Mouse (Mus musculus): ENCODE data around the gene 2410004P03Rik. TPM values are rescaled to one million over a fixed set of nuclear protein-coding genes. Genes with fewer than 3 reads are reported as not detected.

The 2410004P03Rik gene
- polyA plus RNA-seq, 1 experiment from 2014 or later = 0.61 TPM

DNA sequence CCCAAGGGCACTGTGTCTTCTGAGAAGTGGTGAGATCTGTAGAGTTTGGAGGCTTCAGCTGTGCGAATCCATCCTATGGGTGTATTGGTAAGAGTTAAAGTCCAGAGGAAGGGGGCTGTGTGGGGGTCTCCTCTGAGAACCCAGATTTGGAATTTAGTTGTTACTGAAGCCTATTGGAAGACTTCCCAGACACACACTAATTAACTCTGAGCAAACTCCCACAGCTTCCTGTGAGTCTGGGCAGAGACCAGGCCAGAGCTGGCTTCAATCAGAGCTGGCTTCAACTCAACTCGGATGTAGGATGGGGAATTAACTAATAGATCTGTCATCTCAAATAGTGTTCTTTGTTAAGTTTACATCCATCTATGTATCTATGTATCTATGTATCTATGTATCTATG lies 4.2 kb upstream of the 2410004P03Rik start:
- WGBS = 82% methylated on average over 2 of the region's 2 CpGs
- no peak overlapping the region for H3K27ac ChIP-seq
- H3K27me3 ChIP-seq = no peaks in the 10 kb centered on the region
- no peaks in the 10 kb centered on the region for H3K9me3 ChIP-seq
- H3K36me3 ChIP-seq = no peaks in the 10 kb centered on the region
- H3K9ac ChIP-seq = no peak overlapping the region
- ATAC-seq (ENCODE audit: insufficient number of reproducible peaks, insufficient read depth, low FRiP score, low TSS enrichment) = no peak
- no peak overlapping the region for H3K4me3 ChIP-seq
- peaks cover 7% of the 10 kb centered on the region; the same call in 1 of the 2 replicates for H3K4me1 ChIP-seq
- no peak overlapping the region for H3K4me2 ChIP-seq (replicated peaks)

DNA sequence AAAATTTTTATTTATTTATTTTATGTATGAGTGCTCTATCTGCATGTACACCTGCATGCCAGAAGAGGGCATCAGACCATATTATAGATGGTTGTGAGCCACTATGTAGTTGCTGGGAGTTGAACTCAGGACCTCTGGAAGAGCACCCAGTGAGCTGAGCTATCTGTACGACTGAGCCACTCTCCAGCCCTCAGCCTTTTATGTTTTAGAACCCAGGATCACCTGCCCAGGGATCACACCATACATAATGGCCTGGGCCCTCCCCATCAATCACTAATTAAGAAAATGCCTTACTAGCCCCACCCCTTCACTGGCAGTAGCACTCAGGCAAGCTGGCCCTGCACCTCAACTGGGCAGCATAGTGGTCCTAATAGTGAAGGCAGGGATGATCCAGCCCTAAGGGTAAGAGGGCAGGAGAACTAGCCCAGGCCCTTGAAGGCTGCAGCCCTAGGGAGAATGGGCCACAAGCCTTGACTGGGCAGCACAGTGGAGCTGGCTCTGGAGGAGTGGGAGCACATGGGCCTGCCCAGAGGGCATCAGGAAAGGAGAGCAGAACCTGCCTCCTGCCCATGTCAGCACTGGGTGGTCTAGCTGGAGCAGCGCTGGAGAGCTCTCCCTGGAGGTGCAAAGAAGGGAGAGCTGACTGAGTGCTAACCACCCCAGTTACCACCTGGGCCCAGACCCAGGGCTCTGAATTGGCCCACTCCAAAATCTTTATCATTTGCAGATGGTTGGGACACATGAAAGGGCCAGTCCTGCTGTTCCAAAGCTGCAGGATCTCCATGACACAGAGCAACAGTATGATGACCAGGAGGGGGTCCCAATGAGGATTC lies 756 bp upstream of the 2410004P03Rik start:
- Histone ChIP-seq H3K27me3 (no peaks in the 10 kb centered on the region), H3K4me2 (replicated peaks) (no peak overlapping the region), H3K36me3 (no peaks in the 10 kb centered on the region), H3K4me1 (peaks cover 7% of the 10 kb centered on the region; the same call in 1 of the 2 replicates), H3K4me3 (no peak overlapping the region), H3K9ac (no peak overlapping the region), H3K9me3 (no peaks in the 10 kb centered on the region), H3K27ac (no peak overlapping the region)
- ATAC-seq (ENCODE audit: insufficient number of reproducible peaks, insufficient read depth, low FRiP score, low TSS enrichment) = peak; percentile 65; the same call in 1 of the 2 replicates
- 76% methylated on average over 2 of the region's 2 CpGs for WGBS

DNA sequence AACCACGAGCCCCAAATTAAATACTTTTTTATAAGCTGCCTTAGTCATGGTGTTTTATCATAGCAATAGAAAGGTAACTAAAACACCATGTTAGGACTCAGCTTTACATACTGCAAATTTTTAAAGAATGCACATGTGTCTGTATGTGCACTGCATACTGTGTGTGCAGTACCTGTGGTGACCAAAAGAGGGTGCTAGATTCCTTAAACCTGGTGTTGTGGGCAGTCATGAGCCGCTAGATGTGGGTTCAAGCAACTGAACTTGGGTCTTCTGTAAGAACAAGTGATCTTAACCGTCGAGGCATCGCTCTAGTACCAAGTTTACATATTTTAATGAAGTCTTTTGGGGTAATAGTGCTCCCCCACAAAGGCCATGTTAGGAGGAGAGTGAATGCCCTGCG lies 2.1 kb downstream of the 2410004P03Rik start:
- H3K4me2 ChIP-seq (replicated peaks) = no peak overlapping the region
- 92% methylated on average over 6 of the region's 6 CpGs for WGBS
- ATAC-seq (ENCODE audit: insufficient number of reproducible peaks, insufficient read depth, low FRiP score, low TSS enrichment) = no peak

DNA sequence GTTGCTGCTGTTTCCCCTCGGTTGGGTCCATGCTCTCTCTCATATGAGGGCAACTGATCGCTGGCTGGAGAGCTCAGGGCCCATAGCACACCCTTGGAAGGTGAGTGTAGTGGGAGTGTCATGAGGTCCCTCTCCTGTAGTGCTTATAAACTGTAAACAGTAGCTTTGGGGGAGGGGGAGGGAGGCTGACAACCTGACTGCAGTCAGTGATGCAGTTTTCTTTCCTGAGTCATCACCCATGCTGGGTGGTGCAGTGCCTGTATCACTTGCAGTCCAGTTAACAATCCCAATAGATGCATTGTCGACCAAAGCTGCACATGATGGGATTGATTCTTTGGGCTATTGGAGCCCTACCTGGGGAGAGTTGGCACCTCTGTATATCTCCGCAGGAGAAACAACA lies 10.3 kb downstream of the 2410004P03Rik start:
- Histone ChIP-seq H3K9me3 (no peaks in the 10 kb centered on the region), H3K4me1 (0 out of 2 replicates have a peak, but pooled peaks cover 10% of the 10 kb centered on the region), H3K36me3 (no peaks in the 10 kb centered on the region), H3K27ac (no peak overlapping the region), H3K4me2 (replicated peaks) (no peak overlapping the region), H3K27me3 (peaks cover 29% of the 10 kb centered on the region), H3K9ac (no peak overlapping the region), H3K4me3 (no peak overlapping the region)
- no peak for ATAC-seq (ENCODE audit: insufficient number of reproducible peaks, insufficient read depth, low FRiP score, low TSS enrichment)
- WGBS = 43% methylated on average over 4 of the region's 4 CpGs

More for the DNA sequence above, 2.1 kb downstream of the 2410004P03Rik start:
- Histone ChIP-seq H3K27me3 (no peaks in the 10 kb centered on the region), H3K36me3 (no peaks in the 10 kb centered on the region), H3K4me1 (peaks cover 7% of the 10 kb centered on the region; the same call in 1 of the 2 replicates), H3K9ac (no peak overlapping the region), H3K27ac (no peak overlapping the region), H3K4me3 (no peak overlapping the region), H3K9me3 (no peaks in the 10 kb centered on the region)

DNA sequence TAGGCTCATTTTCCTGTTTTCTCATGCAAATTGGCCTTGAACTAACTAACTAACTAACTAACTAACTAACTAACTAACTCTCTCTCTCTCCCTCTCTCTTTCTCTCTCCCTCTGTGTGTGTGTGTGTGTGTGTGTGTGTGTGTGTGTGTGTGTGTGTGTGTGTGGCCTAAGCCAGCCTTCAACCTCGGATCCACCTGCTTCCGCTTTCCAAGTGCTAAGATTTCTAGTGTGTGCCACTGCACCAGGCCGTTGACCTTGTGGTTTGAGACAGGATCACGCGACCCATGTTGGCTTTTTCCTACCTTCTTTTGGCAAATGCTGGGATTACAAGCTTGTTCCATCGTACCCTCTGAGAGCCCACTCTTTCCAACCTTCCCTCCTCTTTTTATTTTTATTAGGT lies 10.9 kb downstream of the 2410004P03Rik start:
- Histone ChIP-seq H3K36me3 (0 out of 2 replicates have a peak, but pooled peaks cover under 1% of the 10 kb centered on the region), H3K4me2 (replicated peaks) (peak overlapping the region; percentile 83), H3K9ac (peak overlapping the region; percentile 46; the same call in 1 of the 2 replicates), H3K27ac (no peak overlapping the region), H3K4me1 (0 out of 2 replicates have a peak, but pooled peaks cover 10% of the 10 kb centered on the region), H3K4me3 (no peak overlapping the region), H3K27me3 (peaks cover 29% of the 10 kb centered on the region), H3K9me3 (no peaks in the 10 kb centered on the region)
- no peak for ATAC-seq (ENCODE audit: insufficient number of reproducible peaks, insufficient read depth, low FRiP score, low TSS enrichment)
- WGBS = 47% methylated on average over 6 of the region's 6 CpGs

DNA sequence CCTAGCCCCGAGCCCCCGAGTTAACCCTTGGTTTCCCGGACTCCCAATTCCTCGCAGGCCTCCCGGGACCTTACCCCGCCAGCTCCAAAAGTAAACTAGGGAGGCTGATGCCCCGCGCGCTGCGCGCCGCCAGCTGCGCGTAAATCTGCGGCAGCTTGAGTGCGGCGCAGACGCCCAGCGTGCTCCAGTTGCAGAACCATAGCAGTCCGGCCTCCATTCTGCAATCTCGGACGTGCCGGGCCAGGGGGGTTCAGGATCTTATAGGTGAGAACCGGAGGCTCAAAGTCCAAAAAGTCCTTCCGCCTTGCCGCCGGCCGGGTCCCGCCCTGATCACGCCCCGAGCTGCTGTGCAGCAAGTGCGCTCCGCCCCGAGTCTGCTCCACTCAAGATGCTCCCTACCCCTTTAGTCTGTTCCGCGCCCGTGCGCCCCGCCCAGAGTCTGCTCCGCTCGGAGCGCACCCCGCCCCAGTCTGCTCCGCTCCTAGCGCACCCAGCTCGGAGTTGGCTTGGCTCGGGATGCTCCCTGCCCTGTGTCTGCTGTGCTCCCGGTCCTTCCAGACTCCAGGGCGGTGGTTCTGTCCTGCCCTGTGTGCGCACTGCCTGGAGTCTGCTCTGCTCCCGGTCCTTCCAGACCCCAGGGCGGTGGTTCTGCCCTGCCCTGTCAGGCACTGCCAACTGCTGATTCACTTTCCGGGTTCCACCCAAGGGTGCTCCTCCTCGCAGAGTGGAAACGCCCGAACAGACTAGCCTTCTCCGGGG lies 11.6 kb downstream of the 2410004P03Rik start, which contains the start of gene Pqlc3:
TSS of gene Pqlc3 (minus strand) at position 670 of the 759 bp plus-strand sequence.
- Histone ChIP-seq H3K27me3 (peaks cover 29% of the 10 kb centered on the region), H3K27ac (peak within 1 kb of the TSS; percentile 55; the same call in 1 of the 2 replicates), H3K36me3 (0 out of 2 replicates have a peak, but pooled peaks cover 4% of the 10 kb centered on the region), H3K9ac (peak within 1 kb of the TSS; percentile 46), H3K9me3 (no peaks in the 10 kb centered on the region), H3K4me3 (peak within 1 kb of the TSS; percentile 53), H3K4me1 (0 out of 2 replicates have a peak, but pooled peaks cover 10% of the 10 kb centered on the region), H3K4me2 (replicated peaks) (peak within 1 kb of the TSS; percentile 83)
- peak; percentile 94 for ATAC-seq (ENCODE audit: insufficient number of reproducible peaks, insufficient read depth, low FRiP score, low TSS enrichment)
- under 1% methylated on average over 56 of the region's 57 CpGs for WGBS

DNA sequence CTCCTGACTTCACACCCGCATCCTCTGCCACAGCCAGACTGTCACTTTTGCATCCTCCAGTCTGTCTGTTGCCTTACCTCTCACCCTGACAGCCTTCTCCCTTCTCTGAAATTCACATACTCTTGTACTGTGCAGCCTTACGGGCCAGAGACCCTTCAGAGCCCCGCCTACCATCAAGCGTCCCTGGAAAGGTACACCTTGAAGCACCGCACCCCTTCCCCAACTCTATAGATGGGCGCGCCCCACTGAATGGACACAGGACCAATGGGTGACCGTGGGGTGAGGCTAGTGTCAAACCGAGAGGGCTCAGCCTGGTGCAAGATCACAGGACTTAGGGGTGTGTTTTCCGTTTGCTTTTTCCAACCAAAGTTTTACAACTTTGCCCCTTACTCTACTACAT lies 12.4 kb downstream of the 2410004P03Rik start:
- Histone ChIP-seq H3K4me1 (0 out of 2 replicates have a peak, but pooled peaks cover 10% of the 10 kb centered on the region), H3K4me2 (replicated peaks) (peak overlapping the region; percentile 83), H3K9ac (peak overlapping the region; percentile 46; the same call in 1 of the 2 replicates), H3K9me3 (no peaks in the 10 kb centered on the region), H3K36me3 (0 out of 2 replicates have a peak, but pooled peaks cover 4% of the 10 kb centered on the region), H3K27ac (no peak overlapping the region), H3K4me3 (peak overlapping the region; percentile 53), H3K27me3 (peaks cover 29% of the 10 kb centered on the region)
- 9% methylated on average over 10 of the region's 10 CpGs for WGBS
- no peak for ATAC-seq (ENCODE audit: insufficient number of reproducible peaks, insufficient read depth, low FRiP score, low TSS enrichment)

DNA sequence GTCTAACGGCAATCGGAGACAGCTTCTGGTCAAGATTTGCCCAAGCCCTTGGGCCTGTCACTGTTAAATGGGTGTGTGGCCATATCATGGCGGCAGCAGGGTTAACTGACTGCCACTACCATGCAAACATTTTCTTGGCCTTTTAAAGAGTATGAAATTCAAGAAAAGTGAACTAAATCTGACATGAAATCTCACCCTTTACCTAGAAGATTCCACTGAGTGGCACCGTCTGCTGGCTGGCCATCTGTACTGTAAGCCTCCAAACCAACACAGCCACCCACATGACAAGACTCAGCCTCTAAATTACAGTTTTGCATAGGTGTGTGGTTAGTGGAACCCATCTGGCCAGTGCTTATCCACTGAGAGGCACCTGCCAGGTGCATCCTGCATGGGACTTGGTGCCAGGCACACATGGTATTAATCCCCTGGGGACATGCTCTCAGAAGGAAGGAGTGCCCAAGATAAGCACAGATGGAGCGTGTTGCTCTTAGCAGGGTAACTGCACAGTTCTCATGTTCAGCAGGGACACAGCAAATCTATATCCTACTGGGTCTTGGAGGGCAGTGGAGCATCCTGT lies 14.6 kb downstream of the 2410004P03Rik start:
- Histone ChIP-seq H3K36me3 (0 out of 2 replicates have a peak, but pooled peaks cover 4% of the 10 kb centered on the region), H3K4me2 (replicated peaks) (no peak overlapping the region), H3K27ac (no peak overlapping the region), H3K4me1 (0 out of 2 replicates have a peak, but pooled peaks cover 10% of the 10 kb centered on the region), H3K9ac (no peak overlapping the region), H3K9me3 (no peaks in the 10 kb centered on the region), H3K27me3 (peaks cover 29% of the 10 kb centered on the region), H3K4me3 (no peak overlapping the region)
- ATAC-seq (ENCODE audit: insufficient number of reproducible peaks, insufficient read depth, low FRiP score, low TSS enrichment) = no peak
- WGBS = 87% methylated on average over 5 of the region's 5 CpGs

DNA sequence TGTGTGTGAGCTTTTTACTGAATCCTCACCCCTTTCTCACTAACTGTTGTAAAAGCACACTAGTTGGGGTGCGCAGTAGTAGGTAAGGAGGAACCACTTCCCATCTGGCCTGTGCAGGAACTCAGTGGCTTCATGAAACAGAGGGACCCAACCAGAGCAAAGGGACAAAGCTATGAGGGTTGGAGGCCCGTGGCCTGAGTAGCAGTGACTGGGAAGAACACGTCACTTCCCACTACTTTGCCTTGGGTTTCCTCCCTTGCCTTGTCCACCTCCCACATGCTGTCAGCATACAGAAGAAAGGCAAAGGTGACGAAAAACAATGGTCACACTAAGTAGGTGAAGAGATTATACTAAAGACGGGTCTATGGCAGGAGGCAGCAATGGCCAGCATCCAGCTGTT lies 15.2 kb downstream of the 2410004P03Rik start:
- Histone ChIP-seq H3K4me3 (no peak overlapping the region), H3K4me2 (replicated peaks) (no peak overlapping the region), H3K4me1 (0 out of 2 replicates have a peak, but pooled peaks cover 10% of the 10 kb centered on the region), H3K27ac (no peak overlapping the region), H3K9ac (no peak overlapping the region), H3K9me3 (no peaks in the 10 kb centered on the region), H3K36me3 (0 out of 2 replicates have a peak, but pooled peaks cover 4% of the 10 kb centered on the region), H3K27me3 (peaks cover 24% of the 10 kb centered on the region)
- WGBS = 87% methylated on average over 5 of the region's 5 CpGs
- ATAC-seq (ENCODE audit: insufficient number of reproducible peaks, insufficient read depth, low FRiP score, low TSS enrichment) = no peak

DNA sequence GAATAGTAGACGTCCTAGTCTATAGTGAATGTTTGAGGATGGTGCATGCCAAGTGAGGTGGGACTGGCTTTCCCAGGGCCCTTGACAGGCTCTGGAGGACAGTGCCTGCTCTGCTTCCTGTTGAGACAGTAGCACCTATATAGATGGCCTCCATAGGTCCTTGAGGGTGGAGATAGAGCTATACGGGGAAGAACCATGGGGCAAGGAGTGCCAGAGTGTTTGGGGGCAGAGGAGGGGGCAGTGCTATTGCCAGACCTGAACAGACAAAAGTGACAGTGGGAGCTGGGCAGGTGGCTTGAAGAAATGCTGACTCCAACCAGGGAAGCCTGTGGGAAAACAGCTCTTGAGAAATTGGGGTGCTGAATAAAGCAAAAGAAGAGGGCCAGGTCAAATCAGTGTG lies 17.2 kb downstream of the 2410004P03Rik start:
- ATAC-seq (ENCODE audit: insufficient number of reproducible peaks, insufficient read depth, low FRiP score, low TSS enrichment) = no peak
- Histone ChIP-seq H3K27ac (no peak overlapping the region), H3K36me3 (0 out of 2 replicates have a peak, but pooled peaks cover 4% of the 10 kb centered on the region), H3K4me2 (replicated peaks) (no peak overlapping the region), H3K27me3 (peaks cover 9% of the 10 kb centered on the region; the same call in 1 of the 2 replicates), H3K4me1 (0 out of 2 replicates have a peak, but pooled peaks cover 9% of the 10 kb centered on the region), H3K9me3 (no peaks in the 10 kb centered on the region), H3K4me3 (no peak overlapping the region), H3K9ac (no peak overlapping the region)
- WGBS = 98% methylated on average over 2 of the region's 2 CpGs

DNA sequence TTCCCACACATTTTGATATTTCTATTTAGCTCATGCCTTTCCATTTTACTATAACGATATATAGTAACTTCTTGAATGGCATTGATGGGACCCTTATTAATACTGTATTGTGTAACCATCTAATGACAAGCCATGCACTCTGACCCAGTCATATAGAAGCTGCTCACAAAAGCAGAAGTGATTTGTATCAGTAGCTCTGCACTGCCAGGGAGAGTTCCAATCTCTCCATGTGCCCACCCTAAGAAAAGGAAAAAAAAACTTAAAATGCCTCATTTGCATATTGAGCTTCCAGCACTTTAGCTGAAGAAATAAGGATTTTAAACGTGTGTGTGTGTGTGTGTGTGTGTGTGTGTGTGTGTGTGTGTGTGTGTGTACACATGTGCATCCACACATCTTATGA lies 19.2 kb downstream of the 2410004P03Rik start:
- 81% methylated on average over 2 of the region's 2 CpGs for WGBS
- H3K4me3 ChIP-seq = no peak overlapping the region
- ATAC-seq (ENCODE audit: insufficient number of reproducible peaks, insufficient read depth, low FRiP score, low TSS enrichment) = no peak
- H3K27ac ChIP-seq = no peak overlapping the region
- no peaks in the 10 kb centered on the region for H3K4me1 ChIP-seq
- H3K36me3 ChIP-seq = 0 out of 2 replicates have a peak, but pooled peaks cover 4% of the 10 kb centered on the region
- H3K27me3 ChIP-seq = no peaks in the 10 kb centered on the region
- H3K4me2 ChIP-seq (replicated peaks) = no peak overlapping the region
- H3K9ac ChIP-seq = no peak overlapping the region
- no peaks in the 10 kb centered on the region for H3K9me3 ChIP-seq
